Mouse (Mus musculus) forebrain, embryonic 13.5 days (tissue): ENCODE measurements at regions not wholly inside any gene's neighbourhood (a gene's known extent, or its start where the extent isn't known, plus 50 kb on each side); places are given as distances from the start of the nearest gene placed in this dataset.
"Not testable (repeated sequence)": the region's sequence is repeated elsewhere in the genome, so short reads cannot be mapped to it uniquely, and the experiment has no call there.

Experiments used
- ATAC-seq: fragments of 200-750 bp; cut with Nextera tagmentation; 2 replicates; pipeline ENCODE4 v1.8.0; 2017
- H3K27ac ChIP-seq: fragments of 300-500 bp; sonication (generic); 2 replicates; pipeline ENCODE4 v1.5.1; 2015; ENCODE audit warnings: inconsistent platforms, mild to moderate bottlenecking, moderate library complexity
- H3K27me3 ChIP-seq: fragments of 300-500 bp; sonication (generic); 2 replicates; pipeline ENCODE4 v1.6.1; 2015; ENCODE audit warnings: mild to moderate bottlenecking, inconsistent platforms
- H3K36me3 ChIP-seq: fragments of 300-500 bp; sonication (generic); 2 replicates; pipeline ENCODE4 v1.6.1; 2015; ENCODE audit warnings: mild to moderate bottlenecking, inconsistent platforms; ENCODE audit not compliant: poor library complexity, severe bottlenecking
- H3K4me1 ChIP-seq: fragments of 300-500 bp; sonication (generic); 2 replicates; pipeline ENCODE4 v1.6.1; 2015; ENCODE audit warnings: inconsistent platforms
- H3K4me2 ChIP-seq: fragments of 300-500 bp; sonication (generic); 2 replicates; pipeline ENCODE4 v1.6.1; 2015; ENCODE audit warnings: inconsistent platforms, mild to moderate bottlenecking, moderate library complexity
- H3K4me3 ChIP-seq: fragments of 300-500 bp; sonication (generic); 2 replicates; pipeline ENCODE4 v1.5.1; 2015; ENCODE audit warnings: mild to moderate bottlenecking, inconsistent platforms
- H3K9ac ChIP-seq: fragments of 300-500 bp; sonication (generic); 2 replicates; pipeline ENCODE4 v1.6.1; 2015; ENCODE audit warnings: mild to moderate bottlenecking, inconsistent platforms
- H3K9me3 ChIP-seq: fragments of 300-500 bp; sonication (generic); replicated peaks from 2 replicates; pipeline ENCODE4 v1.6.1; 2016; ENCODE audit warnings: inconsistent platforms
- WGBS: fragments of 180-500 bp; shearing (Covaris S2); methylation state at CpG from one replicate; pipeline ENCODE4 v1.1.7; 2015; 5-methylcytosine and 5-hydroxymethylcytosine counted together

GRCm38 (mm10) chr12:55959319-55959718 is 123.2 kb downstream of the Brms1l start:
- not testable (repeated sequence) for H3K9me3 ChIP-seq, H3K27me3 ChIP-seq, H3K36me3 ChIP-seq, H3K9ac ChIP-seq, H3K27ac ChIP-seq, H3K4me1 ChIP-seq, H3K4me3 ChIP-seq, ATAC-seq, H3K4me2 ChIP-seq
- WGBS = 96% methylated on average over 3 of the region's 3 CpGs

- no peak overlapping the region for H3K4me3 ChIP-seq
- H3K9me3 ChIP-seq = no peaks in the 10 kb centered on the region
- no peak overlapping the region for H3K9ac ChIP-seq
- no peak overlapping the region for H3K27ac ChIP-seq
- peaks cover 9% of the 10 kb centered on the region for H3K4me1 ChIP-seq
- H3K27me3 ChIP-seq = 0 out of 2 replicates have a peak, but pooled peaks cover 3% of the 10 kb centered on the region
- WGBS = 93% methylated on average over 6 of the region's 6 CpGs
- H3K36me3 ChIP-seq = no peaks in the 10 kb centered on the region
- ATAC-seq = no peak; the same call in 1 of the 2 replicates
- no peak overlapping the region for H3K4me2 ChIP-seq
Observed at GRCm38 (mm10) chr12:55940566-55940965, 104.4 kb downstream of the Brms1l start.

GRCm38 (mm10) chr12:55939281-55940142 is 103.4 kb downstream of the Brms1l start:
- H3K4me2 ChIP-seq = peak overlapping the region; percentile 14; the same call in 1 of the 2 replicates
- no peaks in the 10 kb centered on the region for H3K36me3 ChIP-seq
- ATAC-seq = peak; percentile 95
- no peak overlapping the region for H3K9ac ChIP-seq
- WGBS = 39% methylated on average over 10 of the region's 10 CpGs
- peaks cover 9% of the 10 kb centered on the region for H3K4me1 ChIP-seq
- H3K27me3 ChIP-seq = 0 out of 2 replicates have a peak, but pooled peaks cover 8% of the 10 kb centered on the region
- peak overlapping the region; percentile 61 for H3K27ac ChIP-seq
- H3K4me3 ChIP-seq = no peak overlapping the region
- H3K9me3 ChIP-seq = no peaks in the 10 kb centered on the region

GRCm38 (mm10) chr12:55934172-55934571 is 98.0 kb downstream of the Brms1l start:
- Histone ChIP-seq H3K4me3 (no peak overlapping the region), H3K9ac (no peak overlapping the region), H3K4me1 (peaks cover 10% of the 10 kb centered on the region), H3K9me3 (no peaks in the 10 kb centered on the region), H3K27ac (no peak overlapping the region), H3K27me3 (peaks cover 42% of the 10 kb centered on the region), H3K4me2 (no peak overlapping the region), H3K36me3 (no peaks in the 10 kb centered on the region)
- no peak for ATAC-seq
- WGBS = 31% methylated on average over 1 of the region's 1 CpGs

- Histone ChIP-seq H3K9ac (no peak overlapping the region), H3K4me2 (peak overlapping the region; percentile 31), H3K36me3 (no peaks in the 10 kb centered on the region), H3K4me3 (no peak overlapping the region), H3K9me3 (no peaks in the 10 kb centered on the region), H3K27me3 (peaks cover 45% of the 10 kb centered on the region), H3K27ac (no peak overlapping the region), H3K4me1 (peaks cover 7% of the 10 kb centered on the region)
- peak; percentile 30; the same call in 1 of the 2 replicates for ATAC-seq
- 4% methylated on average over 11 of the region's 11 CpGs for WGBS
Observed at GRCm38 (mm10) chr12:55933417-55933816, 97.3 kb downstream of the Brms1l start.

- Histone ChIP-seq H3K27me3 (peaks cover 42% of the 10 kb centered on the region), H3K36me3 (no peaks in the 10 kb centered on the region), H3K27ac (no peak overlapping the region), H3K4me2 (no peak overlapping the region), H3K9ac (no peak overlapping the region), H3K4me3 (no peak overlapping the region), H3K4me1 (peaks cover 32% of the 10 kb centered on the region), H3K9me3 (no peaks in the 10 kb centered on the region)
- ATAC-seq = no peak
- WGBS = 81% methylated on average over 4 of the region's 4 CpGs
Observed at GRCm38 (mm10) chr12:55930468-55930867, 94.3 kb downstream of the Brms1l start.

GRCm38 (mm10) chr12:55926974-55927321 is 90.8 kb downstream of the Brms1l start:
- peak; percentile 30; the same call in 1 of the 2 replicates for ATAC-seq

GRCm38 (mm10) chr12:55926276-55926973 is 90.3 kb downstream of the Brms1l start:
- H3K4me1 ChIP-seq = peaks cover 25% of the 10 kb centered on the region
- H3K4me3 ChIP-seq = no peak overlapping the region
- no peak overlapping the region for H3K4me2 ChIP-seq
- H3K9ac ChIP-seq = no peak overlapping the region
- peak; percentile 70; the same call in 1 of the 2 replicates for ATAC-seq
- WGBS = 14% methylated on average over 2 of the region's 2 CpGs
- H3K9me3 ChIP-seq = no peaks in the 10 kb centered on the region
- peaks cover 13% of the 10 kb centered on the region for H3K27me3 ChIP-seq
- H3K36me3 ChIP-seq = no peaks in the 10 kb centered on the region
- H3K27ac ChIP-seq = no peak overlapping the region

More at GRCm38 (mm10) chr12:55926974-55927321, 90.8 kb downstream of the Brms1l start:
- H3K4me3 ChIP-seq = no peak overlapping the region
- H3K27me3 ChIP-seq = peaks cover 18% of the 10 kb centered on the region
- H3K9ac ChIP-seq = no peak overlapping the region
- peaks cover 25% of the 10 kb centered on the region for H3K4me1 ChIP-seq
- 31% methylated on average over 1 of the region's 1 CpGs for WGBS
- no peaks in the 10 kb centered on the region for H3K36me3 ChIP-seq
- H3K4me2 ChIP-seq = no peak overlapping the region
- H3K9me3 ChIP-seq = no peaks in the 10 kb centered on the region
- no peak overlapping the region for H3K27ac ChIP-seq
